8 mouse cellular contexts compared by ENCODE assay signal in the genomic region with DNA sequence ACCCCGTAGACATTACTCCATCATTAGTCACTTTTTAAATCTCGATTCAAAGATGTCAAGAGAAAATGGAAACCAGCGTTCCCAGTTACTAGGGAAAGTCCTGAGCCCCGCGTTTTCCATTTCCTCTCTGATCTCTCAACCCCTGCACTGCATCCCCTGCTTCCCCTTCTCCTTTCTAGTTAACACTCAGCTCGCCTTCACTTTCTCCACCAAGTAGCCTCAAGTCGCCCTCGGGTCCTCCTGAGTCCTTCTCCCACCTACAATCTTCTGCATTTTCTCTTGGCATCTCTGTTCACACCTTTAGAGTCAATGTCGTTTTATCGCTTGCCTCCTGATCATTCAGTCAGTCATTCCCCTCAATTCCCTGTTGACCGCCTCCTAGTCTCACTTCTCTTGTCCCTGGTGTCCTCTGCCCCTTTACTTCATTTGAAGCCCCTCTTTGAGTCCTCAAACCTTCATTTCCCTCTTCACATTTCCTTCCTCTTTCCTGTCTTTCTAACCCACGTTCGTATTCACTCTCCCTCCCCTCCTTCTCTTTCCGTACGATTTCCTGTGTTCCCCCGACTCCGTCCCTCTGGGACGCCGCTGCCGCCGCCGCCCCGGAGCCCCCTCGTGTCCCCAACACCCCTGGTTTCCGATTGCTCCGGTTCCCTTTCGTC. TPM values are rescaled to one million over a fixed set of nuclear protein-coding genes. Genes with fewer than 3 reads are reported as not detected.
DNase-seq lines count a peak whose midpoint lies in the region; ATAC-seq and TF ChIP-seq lines count a peak whose summit lies in the region.

No protein-coding gene starts in this region.

- peak overlapping the region; percentile 89 for H3K4me2 ChIP-seq in heart, embryonic 14.5 days (ENCODE audit: low read length)
- peak overlapping the region; percentile 79 for H3K4me2 ChIP-seq in liver, embryonic 13.5 days
- H3K4me2 ChIP-seq in stomach, embryonic 16.5 days (ENCODE audit: low read depth, low read length), result peak overlapping the region; percentile 83

- intact Hi-C loops in left cerebral cortex, postnatal 25 days (cut with DNase I), result loop anchor here (1.0 to 5.0 kb wide), 3 partner anchors 42 to 84 kb away; a partner anchor contains a TSS

- no peaks in the 10 kb centered on the region for H3K36me3 ChIP-seq in liver, adult 2 months (ENCODE audit: control insufficient read depth, insufficient read depth, low read length)
- no peaks in the 10 kb centered on the region for H3K36me3 ChIP-seq in heart, embryonic 14.5 days (ENCODE audit: control insufficient read depth, insufficient read depth, low read length)
- peaks cover 10% of the 10 kb centered on the region; the same call in 1 of the 2 replicates for H3K36me3 ChIP-seq in liver, embryonic 13.5 days
- H3K36me3 ChIP-seq in stomach, embryonic 16.5 days (ENCODE audit: control insufficient read depth, insufficient read depth, low read length), result no peaks in the 10 kb centered on the region

- H3K4me3 ChIP-seq in liver, adult 2 months (ENCODE audit: insufficient read depth, low read depth, low read length), result peak overlapping the region; percentile 65
- peak overlapping the region; percentile 69 for H3K4me3 ChIP-seq in bone marrow macrophage, adult 2 months (ENCODE audit: insufficient read depth, low read length)
- H3K4me3 ChIP-seq in heart, embryonic 14.5 days (ENCODE audit: control insufficient read depth in 1 of 2, insufficient read depth in 1 of 2, low read depth in 1 of 2, low read length in 2 of 2), result peak overlapping the region; percentile 89 to 97
- H3K4me3 ChIP-seq in liver, embryonic 13.5 days (replicated peaks), result peak overlapping the region; percentile 94
- H3K4me3 ChIP-seq in stomach, embryonic 16.5 days (replicated peaks; ENCODE audit: low read length), result peak overlapping the region; percentile 99

- WGBS in liver, adult 2 months, result 5% methylated on average over 27 of the region's 27 CpGs
- WGBS in heart, embryonic 14.5 days, result 3% methylated on average over 27 of the region's 27 CpGs
- 2% methylated on average over 27 of the region's 27 CpGs for WGBS in liver, embryonic 13.5 days (ENCODE audit: insufficient replicate concordance)
- 2% methylated on average over 27 of the region's 27 CpGs for WGBS in stomach, embryonic 16.5 days

- H3K79me2 ChIP-seq in liver, adult 2 months (ENCODE audit: control insufficient read depth, insufficient read depth, low read length), result no peaks in the 10 kb centered on the region

- H3K4me1 ChIP-seq in liver, adult 2 months (ENCODE audit: control insufficient read depth, insufficient read depth, low read length), result no peaks in the 10 kb centered on the region
- H3K4me1 ChIP-seq in bone marrow macrophage, adult 2 months (ENCODE audit: control insufficient read depth, insufficient read depth, low read length), result peaks cover 34% of the 10 kb centered on the region
- H3K4me1 ChIP-seq in heart, embryonic 14.5 days (ENCODE audit: control insufficient read depth in 2 of 2, insufficient read depth in 2 of 2, low read length in 2 of 2), result peaks cover 5 to 36% of the 10 kb centered on the region in 2 experiments
- H3K4me1 ChIP-seq in liver, embryonic 13.5 days (replicated peaks), result peaks cover 66% of the 10 kb centered on the region
- H3K4me1 ChIP-seq in stomach, embryonic 16.5 days (ENCODE audit: control insufficient read depth, insufficient read depth, low read length), result peaks cover 24% of the 10 kb centered on the region

- peak overlapping the region; percentile 7; the same call in 1 of the 2 replicates for H3K27ac ChIP-seq in liver, adult 2 months (replicated peaks; ENCODE audit: insufficient read depth, low read depth, low read length)
- H3K27ac ChIP-seq in bone marrow macrophage, adult 2 months (ENCODE audit: insufficient read depth, low read depth, low read length), result peak overlapping the region; percentile 92
- H3K27ac ChIP-seq in heart, embryonic 14.5 days (replicated peaks in 1 of 2; ENCODE audit: control insufficient read depth in 1 of 2, insufficient read depth in 1 of 2, low read depth in 2 of 2, low read length in 2 of 2), result peak overlapping the region; percentile 79 to 89
- peak overlapping the region; percentile 99 for H3K27ac ChIP-seq in liver, embryonic 13.5 days
- H3K27ac ChIP-seq in stomach, embryonic 16.5 days (ENCODE audit: low read length), result peak overlapping the region; percentile 90

- TF ChIP-seq POLR2A in liver, adult 2 months (IDR thresholded peaks at IDR 0.05; ENCODE audit: extremely low read depth, insufficient read depth, low read length), result no peak
- TF ChIP-seq POLR2A in bone marrow macrophage, adult 2 months (IDR thresholded peaks at IDR 0.05; ENCODE audit: borderline replicate concordance, low read depth, low read length), result no peak

- 0 out of 2 replicates have a peak, but pooled peaks cover 2% of the 10 kb centered on the region for H3K27me3 ChIP-seq in liver, adult 2 months (ENCODE audit: control insufficient read depth, insufficient read depth, low read length)
- H3K27me3 ChIP-seq in heart, embryonic 14.5 days (ENCODE audit: control insufficient read depth, insufficient read depth, low read length), result no peaks in the 10 kb centered on the region
- H3K27me3 ChIP-seq in liver, embryonic 13.5 days, result no peaks in the 10 kb centered on the region
- no peaks in the 10 kb centered on the region for H3K27me3 ChIP-seq in stomach, embryonic 16.5 days (ENCODE audit: control insufficient read depth, insufficient read depth, low read length)

- no peaks in the 10 kb centered on the region for H3K9me3 ChIP-seq in heart, embryonic 14.5 days (ENCODE audit: control insufficient read depth, low read length)
- no peaks in the 10 kb centered on the region for H3K9me3 ChIP-seq in liver, embryonic 13.5 days (replicated peaks)
- H3K9me3 ChIP-seq in stomach, embryonic 16.5 days (replicated peaks; ENCODE audit: control insufficient read depth, low read length), result 0 out of 2 replicates have a peak, but pooled peaks cover 3% of the 10 kb centered on the region

- H3K9ac ChIP-seq in liver, adult 2 months (ENCODE audit: low read depth, low read length), result peak overlapping the region; percentile 81
- H3K9ac ChIP-seq in heart, embryonic 14.5 days (ENCODE audit: low read length), result peak overlapping the region; percentile 92
- H3K9ac ChIP-seq in liver, embryonic 13.5 days, result peak overlapping the region; percentile 97
- peak overlapping the region; percentile 97 for H3K9ac ChIP-seq in stomach, embryonic 16.5 days (ENCODE audit: low read length)

- TF ChIP-seq CTCF in liver, adult 2 months (IDR thresholded peaks at IDR 0.05; ENCODE audit: low read depth, low read length), result no peak
- no peak for TF ChIP-seq CTCF in bone marrow macrophage, adult 2 months (IDR thresholded peaks at IDR 0.05; ENCODE audit: low read depth, low read length)

- ATAC-seq in heart, embryonic 14.5 days (ENCODE audit: insufficient number of reproducible peaks, insufficient read depth, low FRiP score, low read depth), result no peak
- no peak for ATAC-seq in liver, embryonic 13.5 days (ENCODE audit: low read depth)
- no peak for ATAC-seq in stomach, embryonic 16.5 days (ENCODE audit: insufficient read depth, low FRiP score)

- no peak for DNase-seq in liver, adult 2 months (ENCODE audit: extremely low read depth, low read depth, low spot score)
- DNase-seq in liver, result no peak
- no peak for DNase-seq in liver, embryonic 13.5 days
- no peak for DNase-seq in left cerebral cortex, postnatal 25 days (ENCODE audit: low spot score in 2 of 2)
- DNase-seq in ovary, adult 18-20 months (ENCODE audit: low spot score), result no peak

RNA-seq across cellular contexts. Expression of a gene that starts 0.7 kb away (rescaled TPM):
- 4.1 and 4.3 TPM in 2 replicates for total RNA-seq in liver, adult 2 months (2014; rRNA removed)
- 0.85 and 1.4 TPM in 2 replicates for polyA plus RNA-seq in liver, adult 2 months (2012; rRNA removed)
- polyA plus RNA-seq in bone marrow macrophage, adult 2 months (2012; ENCODE audit: insufficient read depth, insufficient read length, missing spikeins), result 160 and 169 TPM in 2 replicates
- 16.7 and 18.9 TPM in 2 replicates for polyA plus RNA-seq in heart, embryonic 14.5 days (2014; fragmentation: Nextera tagmentation; extraction: Ambion mirVana)
- 30.9 and 38.0 TPM in 2 replicates for polyA plus RNA-seq in liver, embryonic 13.5 days (2015; fragmentation: Nextera tagmentation; extraction: Ambion mirVana)
- polyA plus RNA-seq in stomach, embryonic 16.5 days (2015; fragmentation: Nextera tagmentation; extraction: Ambion mirVana), result 27.4 and 28.6 TPM in 2 replicates
- 10 to 100 TPM; 27.2 to 31.0 TPM for total RNA-seq in left cerebral cortex, postnatal 25 days (2021)

RNA-seq across cellular contexts. Expression of a gene that starts 27.1 kb away (rescaled TPM):
- total RNA-seq in liver, adult 2 months (2014; rRNA removed), result 474 and 535 TPM in 2 replicates
- 84.6 and 99.6 TPM in 2 replicates for polyA plus RNA-seq in liver, adult 2 months (2012; rRNA removed)
- 256 and 349 TPM in 2 replicates for polyA plus RNA-seq in bone marrow macrophage, adult 2 months (2012; ENCODE audit: insufficient read depth, insufficient read length, missing spikeins)
- polyA plus RNA-seq in heart, embryonic 14.5 days (2014; fragmentation: Nextera tagmentation; extraction: Ambion mirVana), result 515 and 527 TPM in 2 replicates
- polyA plus RNA-seq in liver, embryonic 13.5 days (2015; fragmentation: Nextera tagmentation; extraction: Ambion mirVana), result 702 and 803 TPM in 2 replicates
- polyA plus RNA-seq in stomach, embryonic 16.5 days (2015; fragmentation: Nextera tagmentation; extraction: Ambion mirVana), result 713 and 839 TPM in 2 replicates
- 10 to 100 TPM; 34.0 to 34.9 TPM for total RNA-seq in left cerebral cortex, postnatal 25 days (2021)

RNA-seq across cellular contexts. Expression of a gene that starts 56.5 kb away (rescaled TPM):
- 37.0 and 41.4 TPM in 2 replicates for total RNA-seq in liver, adult 2 months (2014; rRNA removed)
- 24.4 and 33.6 TPM in 2 replicates for polyA plus RNA-seq in liver, adult 2 months (2012; rRNA removed)
- polyA plus RNA-seq in bone marrow macrophage, adult 2 months (2012; ENCODE audit: insufficient read depth, insufficient read length, missing spikeins), result 19.6 and 22.9 TPM in 2 replicates
- polyA plus RNA-seq in heart, embryonic 14.5 days (2014; fragmentation: Nextera tagmentation; extraction: Ambion mirVana), result 8.5 and 8.7 TPM in 2 replicates
- polyA plus RNA-seq in liver, embryonic 13.5 days (2015; fragmentation: Nextera tagmentation; extraction: Ambion mirVana), result 6.4 and 6.7 TPM in 2 replicates
- polyA plus RNA-seq in stomach, embryonic 16.5 days (2015; fragmentation: Nextera tagmentation; extraction: Ambion mirVana), result 6.2 and 7.8 TPM in 2 replicates
- total RNA-seq in left cerebral cortex, postnatal 25 days (2021), result 10 to 100 TPM; 18.7 to 20.5 TPM

Comparison
In these comparisons a context has a peak if more than half of its experiments do, and no peak if none do; other contexts are left out.
1. H3K27ac ChIP-seq: peak in every context shown above with its lines; median percentile 99 in liver, embryonic 13.5 days; 92 in bone marrow macrophage, adult 2 months; 90 in stomach, embryonic 16.5 days; 84 in heart, embryonic 14.5 days; 7 in liver, adult 2 months.